Mouse (Mus musculus) layer of hippocampus, postnatal 14 days (tissue): ENCODE data around the gene Pcyt1b. TPM values are rescaled to one million over a fixed set of nuclear protein-coding genes. Genes with fewer than 3 reads are reported as not detected.

Experiments
- DNase-seq, 2 experiments: peaks; one replicate each; pipeline ENCODE4 v3.0.0; 2021 to 2022; ENCODE audit warnings: low spot score in 2 of 2, mixed read lengths in 1 of 2
- long read RNA-seq, 2 experiments: library from polyadenylated mRNA; stranded (forward); transcript quantifications; one replicate each; pipeline ENCODE4 v2.0.0; 2021
- total RNA-seq, 2 experiments: library from RNA; stranded (reverse); gene quantifications; 2 replicates each; pipeline ENCODE4 v1.2.3; 2021

The Pcyt1b gene
- 10 to 100 TPM; 43.1 to 44.4 TPM for total RNA-seq
- long read RNA-seq, experiment 1, full-length matches to known transcripts, result 3 of 11 reads
- long read RNA-seq, experiment 1, partial matches to known transcripts, result 8 of 11 reads
- long read RNA-seq, experiment 1, other reads (novel, unspliced or antisense), result 0 of 11 reads
- long read RNA-seq, experiment 2, full-length matches to known transcripts, result 3 of 15 reads
- long read RNA-seq, experiment 2, partial matches to known transcripts, result 10 of 15 reads
- long read RNA-seq, experiment 2, other reads (novel, unspliced or antisense), result 2 of 15 reads

DNA sequence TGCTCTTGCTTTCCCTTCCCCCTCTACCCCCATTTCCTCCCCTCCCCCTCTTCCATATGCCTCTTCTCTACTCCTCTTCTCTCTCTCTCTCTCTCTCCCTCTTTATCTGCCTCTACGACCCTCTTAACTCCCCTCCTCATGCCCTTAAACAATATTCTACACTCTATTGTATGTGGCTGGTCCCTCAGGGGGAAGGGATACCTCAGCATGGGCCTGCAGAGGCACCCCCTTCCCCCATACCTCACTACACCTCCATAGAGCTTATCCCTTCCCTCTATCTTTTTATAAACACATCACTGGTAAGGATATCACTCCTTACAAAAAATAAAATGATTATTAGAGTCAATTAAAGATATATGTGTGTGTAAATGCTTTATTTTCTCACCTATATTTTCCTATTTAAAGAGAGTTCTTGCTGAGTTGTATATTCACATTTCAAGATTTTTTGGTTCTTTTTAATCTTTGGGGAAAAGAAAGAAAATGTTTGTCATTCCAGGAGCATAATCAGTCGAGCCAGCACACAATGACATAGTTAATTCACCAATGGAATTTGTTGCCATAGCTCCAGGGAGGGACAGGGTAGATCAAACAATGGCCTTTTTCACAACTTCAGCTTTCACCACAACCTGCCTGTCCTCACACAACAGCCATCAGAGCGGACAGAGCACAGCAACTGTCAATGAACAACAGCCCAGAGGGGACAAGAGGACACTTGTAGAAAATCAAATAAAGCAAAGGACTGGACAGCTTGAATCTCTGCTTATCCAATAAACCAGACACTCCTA lies at the start of gene Pcyt1b:
Pcyt1b (plus strand) TSS at position 646 of the 785 bp plus-strand sequence.
- DNase-seq, result no peak

DNA sequence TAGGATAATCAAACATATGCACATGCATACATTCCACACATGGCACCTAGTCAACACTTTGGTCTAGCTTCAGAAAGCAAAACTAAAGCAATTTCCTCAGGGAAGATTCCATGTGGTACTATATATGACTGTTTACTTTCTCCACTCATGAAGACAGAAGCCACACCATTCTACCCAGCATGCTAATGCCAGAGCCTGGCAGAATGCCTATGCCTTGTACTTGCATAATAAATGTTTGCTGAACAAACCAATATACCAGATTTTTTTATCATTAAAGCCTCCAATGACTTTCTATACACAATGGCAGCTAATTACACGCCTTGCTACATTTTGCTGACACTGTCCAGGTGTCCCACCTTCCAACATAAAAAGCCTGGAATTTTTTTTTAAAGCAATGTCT lies 24.4 kb upstream of the Pcyt1b start:
- DNase-seq, result no peak

DNA sequence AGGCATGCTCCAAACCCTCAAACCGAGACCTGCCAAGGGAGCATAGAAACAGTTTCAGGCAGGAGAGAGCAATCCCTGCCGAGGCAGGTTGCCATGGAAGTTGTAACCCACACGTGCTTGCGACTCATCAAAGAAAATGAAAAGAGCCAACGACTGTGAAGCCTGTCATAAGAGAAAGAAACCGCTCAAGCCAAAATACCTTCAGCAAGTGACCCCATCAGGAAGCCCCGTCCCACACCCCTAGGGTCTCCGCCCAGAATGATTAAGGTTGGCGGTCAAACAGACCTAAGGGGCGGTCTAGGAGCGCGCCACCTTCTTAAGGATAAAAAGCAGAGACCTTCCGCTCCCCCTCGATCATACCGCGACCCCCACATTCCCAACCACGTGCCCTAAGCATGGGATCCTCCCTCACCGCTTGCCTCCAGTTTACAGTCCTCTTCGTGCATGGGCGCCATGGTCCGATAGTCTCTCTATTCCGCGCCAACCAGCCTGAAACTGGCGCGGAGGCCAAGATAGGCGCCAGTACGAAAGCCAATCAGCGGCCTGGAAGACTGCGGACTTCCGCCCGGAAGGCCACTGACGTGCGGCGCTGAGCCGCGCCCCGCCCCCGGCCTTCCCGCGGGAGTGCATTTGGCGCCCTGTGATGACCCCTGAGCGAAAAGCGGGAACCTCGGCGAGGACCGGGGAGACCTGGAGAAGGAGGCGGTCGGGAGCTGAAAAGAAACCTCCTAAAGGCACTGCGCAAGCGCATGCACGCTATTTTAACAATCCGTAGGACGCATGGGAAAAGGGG lies 22.8 kb upstream of the Pcyt1b start, which contains the start of gene Pola1:
Pola1 (minus strand) TSS at position 499 of the 793 bp plus-strand sequence.
- DNase-seq, result peak; percentile 66 to 79

DNA sequence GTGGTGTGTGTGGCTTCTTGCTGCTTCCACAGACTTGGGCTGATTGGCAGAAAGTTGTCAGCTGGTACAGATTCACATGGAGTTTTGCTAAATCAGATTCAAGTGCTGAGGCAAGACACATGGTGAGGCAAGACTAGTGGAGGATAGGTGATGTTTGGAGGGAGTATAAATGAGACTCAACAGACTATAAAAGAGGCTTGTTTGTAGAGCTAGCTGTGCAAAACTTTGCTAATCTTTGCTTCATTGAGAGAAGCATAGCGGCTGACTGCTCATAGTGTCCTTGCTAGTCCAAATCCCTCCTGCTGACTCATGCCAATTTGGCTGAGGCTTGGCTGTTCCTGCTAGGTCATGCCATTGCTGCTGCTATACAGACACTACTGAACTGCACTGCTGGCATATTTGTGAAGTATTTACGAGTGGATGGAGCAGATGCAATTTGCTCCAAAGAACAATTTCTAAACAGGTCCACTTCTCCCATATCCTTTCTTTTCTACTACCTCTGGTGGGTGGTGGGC lies 19.7 kb upstream of the Pcyt1b start:
- no peak for DNase-seq

DNA sequence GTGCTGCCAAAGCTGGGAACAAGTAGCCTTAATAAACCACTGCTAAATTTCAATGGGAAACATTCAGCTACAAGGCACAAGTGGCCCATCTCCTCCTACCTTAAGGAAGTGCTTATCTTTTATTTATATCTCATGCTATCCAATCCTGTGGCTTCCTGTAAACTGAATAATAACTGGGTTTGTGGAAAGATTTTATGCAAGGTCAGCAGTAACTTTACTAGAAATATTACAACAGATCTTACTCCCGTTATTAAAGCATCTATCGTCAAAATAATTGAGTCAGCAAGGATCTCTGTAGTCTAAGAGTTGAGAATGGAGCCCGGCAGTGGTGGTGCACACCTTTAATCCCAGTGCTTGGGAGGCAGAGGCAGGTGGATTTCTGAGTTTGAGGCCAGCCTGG lies 11.1 kb upstream of the Pcyt1b start:
- DNase-seq, result no peak

DNA sequence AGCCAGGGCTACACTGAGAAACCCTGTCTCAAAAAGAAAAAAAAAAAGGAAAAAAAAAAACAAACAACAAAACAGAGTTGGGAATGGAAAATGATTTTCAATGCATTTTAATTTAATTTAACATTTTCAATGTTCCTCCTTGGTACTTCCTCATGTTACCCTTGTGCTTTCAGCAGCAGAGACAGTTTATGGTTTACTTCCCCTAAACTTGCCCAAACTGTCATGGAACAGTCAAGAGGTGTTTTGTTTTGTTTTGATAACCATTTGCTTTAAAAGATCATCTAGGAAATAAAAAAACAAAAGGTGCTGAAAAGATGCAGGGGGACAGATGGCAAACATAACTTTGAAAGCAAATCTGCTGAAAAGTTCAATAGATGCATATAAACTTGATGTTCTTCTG lies 10.6 kb upstream of the Pcyt1b start:
- DNase-seq, result no peak

DNA sequence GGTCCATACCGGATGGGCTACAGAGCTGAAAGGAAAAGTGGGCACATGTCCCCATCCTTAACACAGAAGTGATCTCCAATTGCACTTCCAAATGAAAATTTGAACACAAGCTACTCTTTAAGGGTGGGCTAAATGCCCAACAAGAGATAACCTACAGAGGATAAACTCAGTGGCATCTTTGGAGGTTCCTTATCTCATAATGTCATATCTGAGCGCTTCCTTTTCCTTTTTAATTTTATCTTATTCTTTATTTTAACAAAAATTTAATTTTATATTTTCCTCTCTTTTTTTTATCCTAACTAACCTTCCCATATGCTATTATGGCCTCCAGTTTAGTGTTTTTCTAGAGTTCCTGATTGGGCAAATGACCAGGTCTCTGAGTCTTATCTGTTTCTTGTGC lies 3.9 kb upstream of the Pcyt1b start:
- no peak for DNase-seq

DNA sequence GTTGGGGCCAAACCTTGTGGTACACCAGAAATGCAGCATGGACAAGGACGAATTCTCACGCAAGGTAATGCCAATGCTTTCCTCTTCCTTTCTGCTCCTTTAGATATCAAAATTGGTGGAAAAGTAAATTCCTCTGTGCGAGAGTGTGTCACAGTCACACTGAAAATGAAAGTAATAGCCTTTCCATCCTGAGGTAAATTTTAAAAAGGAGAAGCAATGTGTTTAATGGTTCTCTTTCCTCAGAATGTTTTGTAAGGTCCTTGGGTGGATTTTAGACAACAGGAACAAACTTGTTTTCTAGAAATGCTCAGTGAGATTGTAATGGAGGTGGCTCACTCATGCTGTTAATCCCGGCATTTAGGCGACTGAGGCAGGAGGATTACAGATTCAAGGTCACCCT lies 490 bp downstream of the Pcyt1b start:
- DNase-seq, result no peak

DNA sequence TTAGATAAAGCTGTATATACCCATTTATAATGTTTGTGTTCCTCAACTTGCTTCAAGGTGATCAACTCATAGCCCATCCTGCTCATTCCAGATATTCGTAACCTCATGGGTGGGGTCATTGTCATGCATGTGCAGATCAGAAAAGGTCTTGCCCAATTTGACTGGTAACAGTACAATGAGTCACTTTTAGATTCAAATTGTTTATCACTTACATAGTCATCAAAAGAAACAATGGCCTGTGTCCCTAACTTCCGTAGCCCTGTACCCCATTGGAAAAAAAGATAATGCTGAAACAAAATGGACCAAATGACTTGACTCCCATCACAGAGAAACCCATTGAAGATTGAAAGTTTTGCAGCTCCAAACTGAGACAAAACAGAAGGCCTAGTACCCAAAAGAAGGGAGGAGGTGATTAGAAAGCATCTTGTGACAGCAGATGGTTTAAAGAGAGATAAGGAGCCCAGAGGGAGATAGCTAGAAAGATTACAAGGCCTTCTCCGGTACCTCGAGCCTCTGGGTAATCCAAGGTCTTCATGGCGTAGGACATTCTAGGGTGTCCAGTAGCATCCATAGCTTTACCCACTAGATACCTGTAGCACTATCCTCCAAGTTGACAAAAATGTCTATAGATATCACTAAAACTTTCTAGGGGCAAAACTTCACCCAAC lies 9.4 kb downstream of the Pcyt1b start:
- no peak for DNase-seq

DNA sequence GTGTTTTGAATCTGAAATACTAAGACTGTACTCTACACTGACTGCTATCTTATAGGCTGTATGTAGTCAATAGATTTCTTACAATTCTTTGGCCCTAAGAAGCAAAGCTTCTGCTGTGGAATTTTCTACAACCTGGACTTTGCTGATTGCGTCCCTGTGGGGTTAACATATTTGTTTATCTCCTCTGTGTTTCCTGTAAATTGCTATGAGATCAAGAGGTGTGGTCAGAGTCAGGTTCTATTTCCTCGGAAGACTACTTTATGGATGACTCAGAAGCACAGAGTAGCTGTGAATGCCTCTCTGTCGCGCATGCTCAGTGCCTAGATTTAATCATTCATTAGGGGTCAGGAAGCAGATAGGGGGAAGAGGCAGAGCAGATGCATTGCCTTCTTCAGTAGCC lies 10.1 kb downstream of the Pcyt1b start:
- DNase-seq, result no peak

DNA sequence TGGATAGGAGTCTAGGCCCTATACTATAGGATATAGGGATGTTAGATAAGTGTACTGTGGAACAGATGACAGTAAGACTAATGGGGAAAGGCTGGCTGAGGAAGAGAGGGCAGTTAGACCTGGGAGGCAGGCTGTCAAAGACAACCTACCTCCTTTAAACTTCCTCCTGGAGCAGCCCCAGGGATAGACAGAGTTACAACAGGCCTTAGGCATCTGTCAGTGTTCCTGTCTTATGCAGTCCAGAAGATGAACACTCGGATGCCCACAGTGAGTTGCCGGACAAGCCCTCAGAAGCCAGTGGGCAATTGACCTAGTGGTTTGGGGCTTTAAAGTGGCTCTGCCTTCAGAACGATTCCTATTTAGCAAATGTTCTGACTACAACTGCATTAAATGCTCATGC lies 19.8 kb downstream of the Pcyt1b start:
- no peak for DNase-seq

DNA sequence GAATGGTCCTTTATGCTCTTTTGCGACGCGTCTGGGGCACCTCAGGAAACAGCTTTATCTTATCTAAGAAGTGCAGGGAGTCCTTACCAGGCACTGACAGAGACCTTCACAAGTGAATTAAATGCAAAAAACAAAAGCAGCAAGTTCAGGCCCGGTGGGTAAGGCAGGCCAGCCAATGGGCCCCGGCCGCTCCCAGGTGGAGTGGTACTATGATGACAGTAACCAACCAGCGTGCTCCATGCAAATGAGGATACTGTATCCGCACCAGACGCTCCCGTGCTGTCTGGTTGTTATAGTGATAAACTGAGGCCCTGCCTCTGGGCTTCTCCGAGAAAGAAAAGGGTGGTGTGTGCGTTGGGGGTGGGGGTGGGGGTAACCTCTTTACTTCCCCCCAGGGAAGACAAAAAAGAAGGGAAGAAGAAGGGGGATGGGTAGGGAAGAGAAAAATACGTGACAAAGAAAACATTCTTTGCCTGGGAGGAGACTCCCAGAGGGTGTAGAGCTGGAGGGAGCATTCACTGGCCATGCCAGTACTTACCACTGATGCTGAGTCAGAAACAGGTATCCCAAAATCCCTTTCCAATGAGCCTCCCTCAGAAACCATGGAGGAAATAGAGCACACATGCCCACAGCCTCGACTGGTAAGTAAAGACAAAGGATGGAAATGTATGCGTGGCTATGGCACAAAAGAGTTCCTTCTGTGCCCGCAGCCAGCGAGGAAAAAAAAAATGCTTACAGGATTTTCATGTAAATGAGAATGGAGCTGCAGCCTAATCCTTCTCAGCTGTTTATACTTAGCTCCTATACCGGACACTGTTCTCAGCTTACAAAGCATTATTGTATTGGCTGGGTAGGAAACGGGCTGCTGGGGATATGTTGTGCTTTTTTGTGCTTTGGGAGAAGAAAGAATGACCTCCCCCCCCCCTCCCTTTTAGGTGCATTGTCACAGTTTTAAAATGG lies 20.5 kb downstream of the Pcyt1b start:
- DNase-seq, result peak; percentile 45 to 70

DNA sequence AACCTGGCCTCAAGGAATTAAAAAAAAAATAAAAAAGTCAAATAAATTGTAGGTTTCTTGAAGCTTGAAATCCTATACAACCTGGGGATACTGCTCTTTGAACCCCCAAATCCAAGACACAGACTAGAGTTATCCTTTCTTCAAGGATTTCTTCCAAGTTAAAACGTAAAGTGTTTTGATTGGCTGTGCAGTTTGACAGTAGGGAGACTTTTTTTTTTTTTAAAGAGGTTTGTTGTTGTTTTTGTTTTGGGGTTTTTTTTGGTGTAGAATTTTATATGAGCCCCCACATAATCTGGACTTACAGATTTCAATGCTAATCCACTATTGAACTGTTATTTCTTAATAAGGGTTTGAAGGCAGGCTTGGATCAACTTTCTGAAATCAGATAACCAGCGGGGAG lies 21.6 kb downstream of the Pcyt1b start:
- DNase-seq, result no peak

DNA sequence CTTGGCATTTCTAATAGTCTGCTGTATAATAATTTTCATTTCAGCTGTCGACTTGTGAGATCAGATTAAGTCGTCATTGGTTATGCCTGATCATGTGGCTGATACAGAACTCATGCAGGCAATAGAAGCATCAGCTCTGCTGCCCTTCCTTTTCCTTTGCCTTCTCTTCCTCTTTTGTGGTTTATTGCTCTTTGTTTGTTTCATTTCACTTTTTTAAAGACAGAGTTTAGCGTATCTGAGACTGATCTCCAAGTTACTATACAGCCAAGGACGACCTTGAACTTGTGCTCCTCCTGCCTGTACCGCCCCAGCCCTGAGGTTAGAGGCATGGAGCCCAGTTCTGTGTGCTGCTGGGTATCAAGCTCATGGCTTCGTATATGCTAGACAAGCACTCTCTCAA lies 34.6 kb downstream of the Pcyt1b start:
- no peak for DNase-seq

DNA sequence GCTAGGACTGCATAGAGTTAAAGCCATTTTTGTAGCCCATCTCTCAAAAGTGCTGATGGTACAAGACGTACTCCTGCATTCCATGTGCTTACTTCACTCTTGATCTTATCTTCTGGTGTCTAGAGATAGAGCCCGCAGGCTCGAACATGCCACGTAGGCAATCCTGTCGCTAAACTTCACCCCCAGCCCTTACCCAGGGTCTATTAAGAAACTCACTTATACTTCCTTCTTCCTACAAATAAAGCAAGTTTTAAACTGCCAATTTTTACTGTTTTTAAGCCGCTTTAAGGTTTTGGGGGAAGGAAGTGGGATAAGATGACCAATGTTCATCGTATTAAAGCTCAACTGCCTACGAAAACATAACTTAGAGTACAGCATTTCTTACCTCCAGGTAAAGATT lies 36.0 kb downstream of the Pcyt1b start:
- no peak for DNase-seq

DNA sequence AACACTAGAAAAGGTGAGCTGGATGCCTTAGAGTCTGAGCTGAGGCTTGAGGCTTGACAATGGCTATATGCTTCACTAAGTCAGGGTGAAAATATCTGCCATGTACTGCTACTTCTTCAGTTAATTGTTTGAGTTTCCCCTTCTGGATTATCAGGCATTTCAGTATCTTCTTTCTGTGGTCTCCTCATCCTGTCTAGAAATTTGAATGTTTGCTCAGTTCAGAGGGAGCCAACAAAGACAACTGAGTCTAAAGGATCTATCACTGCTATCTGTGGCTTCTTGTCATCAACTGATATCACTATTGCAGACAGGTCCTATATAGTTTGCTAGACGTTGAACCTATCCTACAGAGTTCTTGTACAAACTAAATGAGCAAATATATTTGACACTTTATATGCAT lies 42.9 kb downstream of the Pcyt1b start:
- DNase-seq, result no peak

DNA sequence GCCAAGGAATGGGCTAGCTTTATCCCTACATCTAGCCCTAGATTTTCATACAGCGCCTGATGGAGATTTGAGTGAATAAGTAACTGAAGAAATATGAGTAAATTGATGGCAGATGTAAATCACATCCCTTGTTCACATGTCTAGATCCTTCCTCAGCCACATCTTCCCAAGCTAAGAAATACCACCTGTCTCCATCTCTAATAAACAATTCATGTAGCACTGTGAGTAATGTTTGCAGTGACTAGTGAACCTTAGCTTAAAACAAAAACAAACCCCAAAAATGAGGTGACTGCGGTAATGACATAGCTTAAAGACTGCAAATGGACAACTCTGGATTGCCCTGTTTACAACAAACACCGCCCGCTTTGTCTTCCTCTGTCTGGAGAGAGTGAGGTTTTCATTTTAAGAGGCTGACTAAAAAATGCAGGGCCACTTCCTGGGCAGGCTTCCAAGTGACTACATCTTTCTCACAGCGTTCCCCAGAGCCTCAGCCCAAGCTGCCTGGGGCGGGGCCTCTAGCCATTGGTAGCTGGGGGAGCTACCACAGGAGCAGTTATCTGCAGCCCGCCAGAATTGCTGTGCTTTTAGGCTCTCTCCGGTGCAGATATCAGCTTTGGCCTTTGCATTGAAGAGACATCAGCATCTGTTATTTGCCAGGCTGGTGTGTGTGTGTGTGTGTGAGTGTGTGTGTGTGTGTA lies 46.0 kb downstream of the Pcyt1b start:
- peak; percentile 11 to 38 for DNase-seq

DNA sequence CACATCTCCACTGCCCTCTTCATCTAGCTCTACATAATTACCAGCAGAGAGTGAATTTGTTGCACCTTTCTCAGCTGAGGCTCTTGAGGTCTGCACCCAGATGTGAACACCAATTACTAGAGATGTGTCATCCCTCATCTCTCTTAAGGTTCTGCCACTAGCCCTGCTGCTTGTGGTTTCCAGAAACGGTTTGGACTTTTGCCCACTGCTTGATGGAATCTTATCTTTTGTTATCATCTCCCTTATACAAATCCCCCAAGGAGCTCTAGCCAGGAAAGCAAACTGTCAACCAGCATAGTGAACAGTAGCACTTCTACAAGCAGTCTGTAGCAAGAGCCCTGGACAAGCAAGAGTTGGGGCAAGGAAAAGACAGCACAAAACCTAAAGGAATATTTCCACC lies 57.9 kb downstream of the Pcyt1b start:
- DNase-seq, result no peak

DNA sequence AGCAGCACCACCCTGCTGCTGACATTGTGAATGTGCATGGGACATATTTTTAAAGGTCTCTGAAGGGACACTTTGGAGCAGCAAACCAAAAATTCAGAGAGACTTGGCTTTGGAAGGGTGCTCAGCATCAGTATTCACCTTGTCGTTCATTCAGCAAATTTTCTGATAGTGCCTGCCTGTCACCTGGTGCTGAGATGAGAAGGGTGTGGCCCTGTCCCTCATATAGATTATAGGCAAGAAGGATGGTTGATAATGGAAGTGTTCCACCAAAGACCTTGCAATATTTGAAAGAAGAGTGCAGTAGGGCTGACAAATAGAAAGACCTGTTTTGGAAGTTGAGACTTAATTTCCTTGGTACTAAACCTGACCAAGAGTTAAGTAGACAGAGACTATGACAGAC lies 74.9 kb downstream of the Pcyt1b start:
- DNase-seq, result no peak
